Mouse (Mus musculus) heart, embryonic 12.5 days (tissue): ENCODE results near the gene Olfr1232. TPM values are rescaled to one million over a fixed set of nuclear protein-coding genes. Genes with fewer than 3 reads are reported as not detected.

Experiments used
- ATAC-seq: fragments of 200-750 bp; cut with Nextera tagmentation; 2 replicates; pipeline ENCODE4 v1.8.0; 2017; ENCODE audit warnings: moderate TSS enrichment, moderate library complexity; ENCODE audit not compliant: insufficient number of reproducible peaks, low FRiP score
- H3K27ac ChIP-seq: fragments of 300-500 bp; sonication (generic); 2 replicates; pipeline ENCODE4 v1.5.1; 2016; ENCODE audit warnings: mild to moderate bottlenecking, moderate library complexity; ENCODE audit not compliant: poor library complexity, severe bottlenecking
- H3K27me3 ChIP-seq: fragments of 300-500 bp; sonication (generic); replicated peaks from 2 replicates; pipeline ENCODE4 v1.6.1; 2016; ENCODE audit warnings: mild to moderate bottlenecking, moderate library complexity
- H3K36me3 ChIP-seq: fragments of 300-500 bp; sonication (generic); 2 replicates; pipeline ENCODE4 v1.6.1; 2016; ENCODE audit warnings: mild to moderate bottlenecking, moderate library complexity
- H3K4me1 ChIP-seq: fragments of 300-500 bp; sonication (generic); replicated peaks from 2 replicates; pipeline ENCODE4 v1.6.1; 2016; ENCODE audit warnings: mild to moderate bottlenecking
- H3K4me2 ChIP-seq: fragments of 300-500 bp; sonication (generic); 2 replicates; pipeline ENCODE4 v1.6.1; 2016; ENCODE audit warnings: mild to moderate bottlenecking, moderate library complexity
- H3K4me3 ChIP-seq: fragments of 300-500 bp; sonication (generic); 2 replicates; pipeline ENCODE4 v1.5.1; 2016; ENCODE audit warnings: mild to moderate bottlenecking
- H3K9ac ChIP-seq: fragments of 300-500 bp; sonication (generic); 2 replicates; pipeline ENCODE4 v1.6.1; 2016; ENCODE audit warnings: mild to moderate bottlenecking, moderate library complexity
- H3K9me3 ChIP-seq: fragments of 300-500 bp; sonication (generic); replicated peaks from 2 replicates; pipeline ENCODE4 v1.6.1; 2016; ENCODE audit warnings: mild to moderate bottlenecking, moderate library complexity
- WGBS: fragments of 180-500 bp; shearing (Covaris S2); methylation state at CpG from one replicate; pipeline ENCODE4 v1.1.7; 2016; 5-methylcytosine and 5-hydroxymethylcytosine counted together
- polyA plus RNA-seq: library from polyadenylated mRNA; unstranded; fragments of >200 nt; fragmentation: Nextera tagmentation; extraction: Ambion mirVana; gene quantifications from 2 replicates; pipeline ENCODE4 v1.2.1, GENCODE M21; 2016

Gene Olfr1232
- polyA plus RNA-seq = not detected in 2 replicates

GRCm38 (mm10) chr2:89329575-89329974 lies at the start of gene Olfr1232:
TSS of gene Olfr1232 (minus strand) at chr2:89329675.
- Histone ChIP-seq H3K27me3 (no peaks in the 10 kb centered on the region), H3K27ac (no peak within 1 kb of the TSS), H3K4me1 (no peaks in the 10 kb centered on the region), H3K4me3 (no peak within 1 kb of the TSS), H3K4me2 (no peak within 1 kb of the TSS), H3K9ac (no peak within 1 kb of the TSS), H3K9me3 (no peaks in the 10 kb centered on the region), H3K36me3 (no peaks in the 10 kb centered on the region)
- no peak for ATAC-seq

- no peak within 1 kb of the TSS for H3K9ac ChIP-seq
- no peak within 1 kb of the TSS for H3K27ac ChIP-seq
- H3K36me3 ChIP-seq = no peaks in the 10 kb centered on the region
- no peaks in the 10 kb centered on the region for H3K27me3 ChIP-seq
- no peaks in the 10 kb centered on the region for H3K4me1 ChIP-seq
- ATAC-seq = no peak
- H3K9me3 ChIP-seq = no peaks in the 10 kb centered on the region
- H3K4me2 ChIP-seq = no peak within 1 kb of the TSS
- 78% methylated on average over 4 of the region's 4 CpGs for WGBS
- H3K4me3 ChIP-seq = no peak within 1 kb of the TSS
Observed at GRCm38 (mm10) chr2:89364765-89365164, 35.3 kb upstream of the Olfr1232 start, which contains the start of gene Olfr1234. TSS of gene Olfr1234 (minus strand) at chr2:89364865.

- no peak within 1 kb of the TSS for H3K9ac ChIP-seq
- no peaks in the 10 kb centered on the region for H3K9me3 ChIP-seq
- no peak for ATAC-seq
- H3K27me3 ChIP-seq = no peaks in the 10 kb centered on the region
- no peaks in the 10 kb centered on the region for H3K36me3 ChIP-seq
- no peak within 1 kb of the TSS for H3K4me3 ChIP-seq
- H3K27ac ChIP-seq = no peak within 1 kb of the TSS
- H3K4me2 ChIP-seq = no peak within 1 kb of the TSS
- no peaks in the 10 kb centered on the region for H3K4me1 ChIP-seq
Observed at GRCm38 (mm10) chr2:89342298-89342697, 12.8 kb upstream of the Olfr1232 start, which contains the start of gene Olfr1233. TSS of gene Olfr1233 (minus strand) at chr2:89342398.

- no peak within 1 kb of the TSS for H3K4me2 ChIP-seq
- H3K9ac ChIP-seq = no peak within 1 kb of the TSS
- H3K4me1 ChIP-seq = no peaks in the 10 kb centered on the region
- H3K36me3 ChIP-seq = no peaks in the 10 kb centered on the region
- no peak within 1 kb of the TSS for H3K4me3 ChIP-seq
- 56% methylated on average over 2 of the region's 2 CpGs for WGBS
- H3K27ac ChIP-seq = no peak within 1 kb of the TSS
- H3K27me3 ChIP-seq = no peaks in the 10 kb centered on the region
- H3K9me3 ChIP-seq = no peaks in the 10 kb centered on the region
- no peak for ATAC-seq
Observed at GRCm38 (mm10) chr2:89306974-89307373, 22.5 kb downstream of the Olfr1232 start, which contains the start of gene Olfr1231. TSS of gene Olfr1231 (minus strand) at chr2:89307074.

DNA sequence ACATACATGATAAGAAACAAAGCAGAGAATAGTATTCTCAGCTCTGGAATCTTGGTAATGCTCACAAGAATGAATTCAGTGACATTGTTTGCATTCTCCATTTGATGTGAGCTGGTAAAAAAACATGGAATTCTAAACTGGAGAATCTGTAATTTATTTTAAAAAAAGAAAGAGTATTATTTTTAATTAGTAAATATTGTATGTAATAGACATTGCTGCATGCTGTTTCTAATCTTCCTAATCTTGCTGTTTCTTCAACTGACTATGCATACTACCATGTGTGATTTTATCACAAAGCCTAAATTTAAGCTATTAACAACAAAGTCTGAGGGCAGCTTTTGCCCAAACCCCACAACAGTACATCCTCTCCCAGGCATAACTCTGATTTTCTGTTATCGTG lies 32.3 kb downstream of the Olfr1232 start, which contains the start of gene Olfr1230:
TSS of gene Olfr1230 (minus strand) at position 101 of the 400 bp plus-strand sequence.
- Histone ChIP-seq H3K9me3 (no peaks in the 10 kb centered on the region), H3K27ac (no peak within 1 kb of the TSS), H3K27me3 (no peaks in the 10 kb centered on the region), H3K4me2 (no peak within 1 kb of the TSS), H3K36me3 (no peaks in the 10 kb centered on the region), H3K4me1 (no peaks in the 10 kb centered on the region), H3K4me3 (no peak within 1 kb of the TSS), H3K9ac (no peak within 1 kb of the TSS)
- no peak for ATAC-seq
- WGBS = 86% methylated on average over 1 of the region's 1 CpGs

- H3K9ac ChIP-seq = no peak within 1 kb of the TSS
- H3K9me3 ChIP-seq = no peaks in the 10 kb centered on the region
- no peaks in the 10 kb centered on the region for H3K4me1 ChIP-seq
- WGBS = 75% methylated on average over 2 of the region's 2 CpGs
- ATAC-seq = no peak
- H3K4me3 ChIP-seq = no peak within 1 kb of the TSS
- H3K4me2 ChIP-seq = no peak within 1 kb of the TSS
- no peak within 1 kb of the TSS for H3K27ac ChIP-seq
- no peaks in the 10 kb centered on the region for H3K27me3 ChIP-seq
- H3K36me3 ChIP-seq = no peaks in the 10 kb centered on the region
Observed at GRCm38 (mm10) chr2:89287914-89288313, 41.6 kb downstream of the Olfr1232 start, which contains the start of gene Olfr1229. TSS of gene Olfr1229 (minus strand) at chr2:89288014.

Other genes starting within 250 kb of the Olfr1232 start
- not detected in 2 replicates for gene Olfr1219, start 246.2 kb downstream of the Olfr1232 start, polyA plus RNA-seq
- gene Olfr1220, start 222.8 kb downstream of the Olfr1232 start, polyA plus RNA-seq = not detected in 2 replicates
- gene Olfr1221, start 212.4 kb downstream of the Olfr1232 start, polyA plus RNA-seq = not detected in 2 replicates
- not detected in 2 replicates for gene Olfr1222, start 196.6 kb downstream of the Olfr1232 start, polyA plus RNA-seq
- gene Olfr1223, start 178.1 kb downstream of the Olfr1232 start, polyA plus RNA-seq = not detected in 2 replicates
- not detected in 2 replicates for gene Olfr1224-ps1, start 165.6 kb downstream of the Olfr1232 start, polyA plus RNA-seq
- gene Olfr1225, start 155.0 kb downstream of the Olfr1232 start, polyA plus RNA-seq = not detected in 2 replicates
- not detected in 2 replicates for gene Olfr1226, start 129.6 kb downstream of the Olfr1232 start, polyA plus RNA-seq
- gene Olfr1228, start 75.6 kb downstream of the Olfr1232 start, polyA plus RNA-seq = not detected in 2 replicates
- not detected in 2 replicates for gene Olfr1229, start 41.7 kb downstream of the Olfr1232 start, polyA plus RNA-seq
- gene Olfr1230, start 32.4 kb downstream of the Olfr1232 start, polyA plus RNA-seq = not detected in 2 replicates
- not detected in 2 replicates for gene Olfr1231, start 22.6 kb downstream of the Olfr1232 start, polyA plus RNA-seq
- not detected in 2 replicates for gene Olfr1233, start 12.7 kb upstream of the Olfr1232 start, polyA plus RNA-seq
- gene Olfr1234, start 35.2 kb upstream of the Olfr1232 start, polyA plus RNA-seq = not detected in 2 replicates
- gene Olfr1238, start 80.0 kb upstream of the Olfr1232 start, polyA plus RNA-seq = not detected in 2 replicates
- not detected in 2 replicates for gene Olfr1239, start 90.7 kb upstream of the Olfr1232 start, polyA plus RNA-seq
- not detected in 2 replicates for gene Olfr1240, start 113.3 kb upstream of the Olfr1232 start, polyA plus RNA-seq
- not detected in 2 replicates for gene Olfr1241, start 157.5 kb upstream of the Olfr1232 start, polyA plus RNA-seq
- not detected in 2 replicates for gene Olfr1242, start 168.7 kb upstream of the Olfr1232 start, polyA plus RNA-seq
- not detected in 2 replicates for gene Olfr1243, start 201.8 kb upstream of the Olfr1232 start, polyA plus RNA-seq
- not detected in 2 replicates for gene Olfr1245, start 248.8 kb upstream of the Olfr1232 start, polyA plus RNA-seq